Mouse (Mus musculus) B cell, adult 2 months (primary cell): ENCODE results near the gene Tnnt2.
A peak's percentile ranks its signal among the peaks of the same experiment; 100 is the strongest.

Experiments
- DNase-seq, 2 experiments: peaks; one replicate each; pipeline ENCODE4 v3.0.0; 2022

The Tnnt2 gene

DNA sequence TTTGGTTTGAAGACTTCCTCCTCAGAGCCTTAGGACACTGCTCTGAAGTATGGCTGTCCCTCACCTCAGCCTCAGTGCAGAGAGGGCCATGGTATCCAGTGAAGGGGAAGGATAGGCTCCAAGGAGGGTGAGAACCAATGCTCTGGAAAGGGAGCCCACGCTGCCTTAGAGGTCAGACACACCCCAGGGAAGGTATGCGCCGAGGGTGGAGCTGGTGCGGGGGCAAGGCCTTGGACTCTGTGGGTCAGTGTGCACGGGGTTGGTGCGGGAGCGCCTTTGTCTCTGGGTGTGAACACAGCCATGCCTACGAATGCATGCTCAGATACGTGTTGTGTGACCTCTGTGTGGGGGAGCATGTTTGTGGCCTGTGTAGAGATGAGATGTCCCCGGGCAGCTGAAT is 16.1 kb upstream of the Tnnt2 start:
- no peak for DNase-seq

GRCm38 (mm10) chr1:135820736-135821364 is 15.3 kb upstream of the Tnnt2 start:
- no peak for DNase-seq

DNA sequence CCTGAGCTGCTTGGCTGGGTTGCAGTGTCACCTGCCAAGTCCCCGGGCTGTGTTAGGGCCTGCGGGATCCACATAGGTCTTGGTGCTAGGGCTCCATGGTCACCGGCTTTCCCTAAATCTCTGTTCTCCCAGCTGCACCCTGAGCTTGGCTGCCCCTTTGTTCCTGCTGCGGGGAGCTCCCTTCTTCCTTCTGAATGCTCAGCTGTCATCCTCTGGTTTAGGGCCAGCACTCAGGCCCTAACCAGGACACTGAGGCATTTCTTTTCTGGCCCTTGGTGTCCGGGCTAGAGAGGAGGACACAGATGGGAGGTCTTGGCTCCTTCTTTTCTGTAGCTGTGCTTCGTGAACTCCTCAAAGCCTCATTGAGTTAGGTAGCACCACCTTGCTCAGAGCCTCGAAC is 14.4 kb upstream of the Tnnt2 start:
- no peak for DNase-seq

GRCm38 (mm10) chr1:135828918-135829317 is 7.2 kb upstream of the Tnnt2 start:
- DNase-seq = peak; percentile 35 to 42

DNA sequence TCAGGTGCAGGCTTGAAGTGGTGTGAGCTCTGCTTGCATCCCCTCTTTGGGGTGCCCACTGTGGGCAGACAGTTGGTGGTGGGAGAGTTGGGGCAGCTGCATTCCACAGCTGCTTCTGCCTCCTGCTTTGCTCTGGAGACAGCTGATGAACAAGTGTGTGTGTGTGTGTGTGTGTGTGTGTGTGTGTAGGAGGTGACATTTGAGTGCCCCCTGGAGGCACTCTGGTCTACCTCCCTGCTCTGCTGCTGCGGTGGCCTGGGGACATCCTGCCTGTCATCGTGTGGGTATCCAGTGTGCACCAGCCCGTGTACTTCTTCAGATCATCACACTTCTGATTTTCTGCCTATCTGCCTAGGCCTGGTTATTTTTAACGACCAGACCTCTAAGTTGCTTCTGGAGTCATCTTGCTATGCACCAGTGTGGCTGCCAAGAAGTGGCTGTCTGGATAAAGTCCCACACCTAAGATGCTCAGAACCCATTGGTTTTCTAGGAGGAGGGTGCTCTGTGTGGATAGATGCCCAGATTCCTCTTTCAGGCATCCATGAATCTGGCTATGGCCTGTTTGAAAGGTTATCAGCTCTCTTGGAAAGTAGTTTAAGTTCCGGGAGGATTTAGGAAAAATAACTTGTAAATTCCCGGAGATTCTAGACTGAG is 1.8 kb upstream of the Tnnt2 start:
- no peak for DNase-seq

DNA sequence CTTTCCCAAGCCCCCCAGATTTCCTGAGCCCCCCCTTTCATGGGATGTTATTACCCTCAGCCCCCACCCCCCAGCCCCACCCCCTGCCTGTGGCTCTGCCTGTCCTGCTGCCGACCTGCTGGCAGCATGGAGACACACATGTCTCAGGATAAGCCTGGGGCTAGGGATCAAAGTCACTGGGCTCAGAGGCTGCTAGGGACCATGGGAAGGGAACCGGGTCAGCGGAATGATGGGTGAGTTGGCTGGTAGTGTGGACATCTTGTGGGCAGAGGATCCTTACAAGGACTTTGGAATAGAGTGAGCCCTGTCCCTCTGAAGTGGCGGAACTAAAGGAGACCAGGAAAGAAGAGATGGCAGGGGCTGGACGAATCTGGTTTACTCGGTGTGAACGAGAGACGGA is 1.2 kb upstream of the Tnnt2 start:
- no peak for DNase-seq

- no peak for DNase-seq
Measured at GRCm38 (mm10) chr1:135838626-135839025, 2.5 kb downstream of the Tnnt2 start.

- DNase-seq = no peak
Measured at GRCm38 (mm10) chr1:135839065-135839464, 2.9 kb downstream of the Tnnt2 start.

GRCm38 (mm10) chr1:135840675-135841395 is 4.7 kb downstream of the Tnnt2 start:
- DNase-seq = no peak

GRCm38 (mm10) chr1:135843519-135844262 is 7.5 kb downstream of the Tnnt2 start:
- no peak for DNase-seq

- DNase-seq = no peak
Measured at GRCm38 (mm10) chr1:135844481-135844880, 8.3 kb downstream of the Tnnt2 start.

DNA sequence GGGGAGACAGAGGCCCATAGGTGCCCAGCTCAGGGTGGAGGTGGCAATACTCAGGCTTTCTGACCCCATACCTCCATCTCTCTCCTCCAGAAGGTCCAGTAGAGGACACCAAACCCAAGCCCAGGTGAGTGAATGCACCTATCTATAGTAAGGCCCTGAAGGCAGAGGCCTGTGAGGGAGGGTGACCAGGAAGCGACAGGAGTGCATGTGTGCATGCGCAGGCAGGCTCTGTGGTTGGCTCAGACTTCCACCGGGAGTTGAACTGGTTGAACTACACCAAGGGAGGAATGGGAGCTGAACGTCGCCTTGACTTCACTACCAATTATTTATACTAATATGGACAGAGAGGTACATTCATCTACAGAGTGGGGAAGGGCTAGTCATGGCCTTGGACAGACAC is 10.5 kb downstream of the Tnnt2 start:
- no peak for DNase-seq

- peak; percentile 40 to 41 for DNase-seq
Measured at GRCm38 (mm10) chr1:135847139-135847562, 11.0 kb downstream of the Tnnt2 start.

DNA sequence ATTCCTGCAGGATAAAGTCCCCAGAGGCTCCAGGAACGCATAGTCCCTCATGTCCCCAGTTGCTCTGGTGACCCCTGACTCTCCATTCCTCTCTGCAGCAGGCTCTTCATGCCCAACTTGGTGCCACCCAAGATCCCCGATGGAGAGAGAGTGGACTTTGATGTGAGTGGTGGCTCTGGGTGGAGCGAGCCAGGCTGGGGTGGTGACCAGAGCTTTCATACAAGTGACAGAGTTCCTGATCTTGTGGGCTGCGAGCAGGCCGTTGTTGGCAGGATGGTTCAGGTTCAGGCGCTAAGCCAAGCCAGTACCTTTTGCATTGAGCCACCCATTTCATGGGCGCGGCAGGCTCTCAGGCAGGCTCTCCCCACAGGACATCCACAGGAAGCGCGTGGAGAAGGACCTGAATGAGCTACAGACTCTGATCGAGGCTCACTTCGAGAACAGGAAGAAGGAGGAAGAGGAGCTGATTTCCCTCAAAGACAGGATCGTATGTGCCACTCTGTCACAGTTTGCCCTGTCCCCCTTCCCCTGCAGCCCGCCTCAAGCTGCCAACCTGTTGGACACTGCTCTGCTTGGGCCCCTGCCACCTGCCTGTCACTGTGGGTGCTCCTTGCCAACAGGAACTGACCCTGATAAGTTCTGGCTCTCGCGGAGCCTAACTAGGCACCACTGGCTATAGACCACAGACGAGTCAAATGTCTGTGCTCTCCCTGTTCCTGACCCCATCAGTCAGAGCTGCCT is 11.6 kb downstream of the Tnnt2 start:
- no peak for DNase-seq

DNA sequence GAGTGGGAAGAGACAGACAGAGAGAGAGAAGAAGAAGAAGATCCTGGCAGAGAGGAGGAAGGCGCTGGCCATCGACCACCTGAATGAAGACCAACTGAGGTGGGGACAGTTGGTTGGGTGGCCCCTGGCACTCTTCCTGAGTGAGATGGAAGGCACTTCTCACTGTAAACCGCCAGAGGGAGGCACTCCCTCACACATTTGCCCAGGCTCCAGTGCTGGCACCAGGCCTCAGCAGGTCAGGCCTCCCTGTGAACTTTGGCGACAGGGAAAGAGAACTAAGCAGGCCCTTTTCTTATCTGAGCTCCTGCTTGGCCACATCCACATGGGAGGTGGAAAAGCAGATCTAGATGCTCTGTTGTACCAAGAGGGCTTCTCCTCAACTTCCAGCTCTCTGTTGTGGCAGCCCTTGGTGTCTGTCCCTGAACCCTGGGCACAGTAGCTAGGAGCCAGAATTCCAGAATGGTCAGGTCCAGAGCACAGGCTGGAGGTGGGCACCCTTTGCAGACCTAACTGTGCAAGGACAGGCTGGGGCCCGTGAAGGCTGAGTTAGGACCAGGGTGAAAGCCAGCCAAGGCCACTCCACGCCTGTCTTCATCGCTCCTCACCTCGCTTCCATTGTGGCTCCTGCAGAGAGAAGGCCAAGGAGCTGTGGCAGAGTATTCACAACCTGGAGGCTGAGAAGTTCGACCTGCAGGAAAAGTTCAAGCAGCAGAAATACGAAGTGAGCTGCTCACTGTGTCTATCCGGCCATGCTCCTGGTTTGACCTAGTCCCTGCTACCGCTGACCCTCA is 14.8 kb downstream of the Tnnt2 start:
- DNase-seq = no peak

DNA sequence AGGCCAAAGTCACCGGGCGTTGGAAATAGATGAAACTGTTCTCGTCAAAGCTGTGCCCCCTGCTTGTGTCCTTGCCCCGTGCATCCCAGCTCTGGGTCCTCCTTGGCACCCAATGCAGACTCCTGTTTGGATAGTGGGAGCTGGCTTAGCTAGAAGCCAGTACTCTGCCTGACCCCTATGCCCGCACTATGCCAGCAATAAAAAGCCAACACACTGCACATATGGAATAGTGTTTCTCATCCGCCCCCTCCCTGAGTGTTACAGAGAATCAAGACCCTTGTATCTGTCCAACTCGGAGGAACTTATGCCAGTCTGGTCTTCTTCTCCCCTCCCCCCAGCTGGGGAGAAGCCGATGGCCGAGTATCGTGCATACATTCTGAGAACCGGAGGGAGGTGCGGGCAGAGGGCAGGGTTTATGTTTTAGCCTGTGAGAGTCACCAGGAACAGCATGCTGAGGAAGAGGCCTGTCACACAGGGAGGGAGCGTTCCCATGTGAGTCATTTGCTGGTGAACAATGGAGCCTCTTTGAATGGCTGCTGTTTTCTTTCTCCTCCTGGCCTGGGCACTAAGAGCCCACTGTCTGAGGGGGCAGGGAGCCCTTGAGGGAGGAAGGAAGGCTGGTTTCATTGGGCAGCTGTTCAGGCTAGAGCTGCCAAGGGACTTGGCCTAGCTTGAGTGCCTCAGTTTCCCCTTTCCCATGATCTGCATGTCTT is 16.0 kb downstream of the Tnnt2 start:
- no peak for DNase-seq

GRCm38 (mm10) chr1:135853200-135853599 is 17.0 kb downstream of the Tnnt2 start:
- no peak for DNase-seq

DNA sequence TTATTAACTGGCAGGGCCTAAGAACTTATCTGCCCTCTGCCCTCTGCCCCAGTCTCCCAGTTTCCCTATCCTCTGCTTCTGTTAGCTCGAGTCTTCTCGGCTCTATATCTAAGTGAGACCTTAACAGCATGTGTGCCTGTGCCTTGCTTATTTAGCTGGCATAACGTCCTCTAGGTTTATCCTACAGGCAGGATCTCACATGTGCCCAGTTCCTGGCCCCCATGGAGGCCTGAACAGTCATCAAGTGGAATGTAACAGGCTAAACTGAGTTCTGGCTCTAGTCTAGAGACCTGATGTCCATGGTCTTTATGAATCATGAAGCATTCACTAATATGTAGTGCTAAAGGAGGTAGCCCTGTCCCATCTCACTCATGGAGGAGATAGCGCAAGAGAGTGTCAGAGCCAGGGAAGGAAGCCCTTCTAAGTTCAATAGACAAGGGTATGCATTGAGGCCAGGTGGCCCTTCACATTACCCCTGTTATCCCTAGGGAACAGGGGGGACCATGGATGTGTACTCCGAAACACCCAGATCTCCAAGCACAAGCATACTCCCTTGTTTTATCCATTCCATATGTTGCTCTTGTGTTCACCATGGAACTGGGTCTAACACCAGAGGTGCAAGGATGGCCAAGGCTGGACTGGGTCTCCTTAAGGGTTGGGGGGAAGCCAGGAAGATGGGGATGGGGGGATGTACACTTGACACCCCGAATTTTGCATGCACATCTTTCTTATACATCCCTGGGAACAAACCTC is 18.6 kb downstream of the Tnnt2 start:
- no peak for DNase-seq

GRCm38 (mm10) chr1:135855344-135855687 is 19.2 kb downstream of the Tnnt2 start:
- DNase-seq = no peak

- DNase-seq = no peak
Measured at GRCm38 (mm10) chr1:135856070-135856469, 19.9 kb downstream of the Tnnt2 start.
